Mouse (Mus musculus) hindbrain, embryonic 12.5 days (tissue): ENCODE results near the gene Pgap2. TPM values are rescaled to one million over a fixed set of nuclear protein-coding genes. Genes with fewer than 3 reads are reported as not detected.

Source experiments
- ATAC-seq: fragments of 200-750 bp; cut with Nextera tagmentation; 2 replicates; pipeline ENCODE4 v1.8.0; 2017; ENCODE audit warnings: moderate TSS enrichment; ENCODE audit not compliant: low FRiP score
- H3K27ac ChIP-seq: fragments of 300-500 bp; sonication (generic); 2 replicates; pipeline ENCODE4 v1.5.1; 2016; ENCODE audit warnings: mild to moderate bottlenecking
- H3K27me3 ChIP-seq: fragments of 300-500 bp; sonication (generic); 2 replicates; pipeline ENCODE4 v1.6.1; 2016; ENCODE audit warnings: mild to moderate bottlenecking
- H3K36me3 ChIP-seq: fragments of 300-500 bp; sonication (generic); 2 replicates; pipeline ENCODE4 v1.6.1; 2016; ENCODE audit warnings: mild to moderate bottlenecking
- H3K4me1 ChIP-seq: fragments of 300-500 bp; sonication (generic); 2 replicates; pipeline ENCODE4 v1.6.1; 2016
- H3K4me2 ChIP-seq: fragments of 300-500 bp; sonication (generic); replicated peaks from 2 replicates; pipeline ENCODE4 v1.6.1; 2016; ENCODE audit warnings: mild to moderate bottlenecking
- H3K4me3 ChIP-seq: fragments of 300-500 bp; sonication (generic); 2 replicates; pipeline ENCODE4 v1.5.1; 2016; ENCODE audit warnings: mild to moderate bottlenecking
- H3K9ac ChIP-seq: fragments of 300-500 bp; sonication (generic); 2 replicates; pipeline ENCODE4 v1.6.1; 2016; ENCODE audit warnings: mild to moderate bottlenecking, moderate library complexity
- H3K9me3 ChIP-seq: fragments of 300-500 bp; sonication (generic); replicated peaks from 2 replicates; pipeline ENCODE4 v1.6.1; 2016; ENCODE audit warnings: mild to moderate bottlenecking
- WGBS: fragments of 180-500 bp; shearing (Covaris S2); methylation state at CpG from one replicate; pipeline ENCODE4 v1.1.7; 2016; 5-methylcytosine and 5-hydroxymethylcytosine counted together
- polyA plus RNA-seq: library from polyadenylated mRNA; unstranded; fragments of >200 nt; fragmentation: Nextera tagmentation; extraction: Ambion mirVana; gene quantifications from 2 replicates; pipeline ENCODE4 v1.2.1, GENCODE M21; 2016

Pgap2 gene
- polyA plus RNA-seq, 1 experiment from 2014 or later = 61.0 TPM

GRCm38 (mm10) chr7:102222336-102222735 lies 12.3 kb downstream of the Pgap2 start:
- no peak overlapping the region for H3K27ac ChIP-seq
- ATAC-seq = peak; percentile 70
- under 1% methylated on average over 9 of the region's 13 CpGs for WGBS
- H3K4me3 ChIP-seq = peak overlapping the region; percentile 65
- no peaks in the 10 kb centered on the region for H3K36me3 ChIP-seq
- H3K4me2 ChIP-seq = peak overlapping the region; percentile 82
- peaks cover 2% of the 10 kb centered on the region; the same call in 1 of the 2 replicates for H3K4me1 ChIP-seq
- no peaks in the 10 kb centered on the region for H3K27me3 ChIP-seq
- H3K9me3 ChIP-seq = no peaks in the 10 kb centered on the region
- H3K9ac ChIP-seq = peak overlapping the region; percentile 75; the same call in 1 of the 2 replicates

DNA sequence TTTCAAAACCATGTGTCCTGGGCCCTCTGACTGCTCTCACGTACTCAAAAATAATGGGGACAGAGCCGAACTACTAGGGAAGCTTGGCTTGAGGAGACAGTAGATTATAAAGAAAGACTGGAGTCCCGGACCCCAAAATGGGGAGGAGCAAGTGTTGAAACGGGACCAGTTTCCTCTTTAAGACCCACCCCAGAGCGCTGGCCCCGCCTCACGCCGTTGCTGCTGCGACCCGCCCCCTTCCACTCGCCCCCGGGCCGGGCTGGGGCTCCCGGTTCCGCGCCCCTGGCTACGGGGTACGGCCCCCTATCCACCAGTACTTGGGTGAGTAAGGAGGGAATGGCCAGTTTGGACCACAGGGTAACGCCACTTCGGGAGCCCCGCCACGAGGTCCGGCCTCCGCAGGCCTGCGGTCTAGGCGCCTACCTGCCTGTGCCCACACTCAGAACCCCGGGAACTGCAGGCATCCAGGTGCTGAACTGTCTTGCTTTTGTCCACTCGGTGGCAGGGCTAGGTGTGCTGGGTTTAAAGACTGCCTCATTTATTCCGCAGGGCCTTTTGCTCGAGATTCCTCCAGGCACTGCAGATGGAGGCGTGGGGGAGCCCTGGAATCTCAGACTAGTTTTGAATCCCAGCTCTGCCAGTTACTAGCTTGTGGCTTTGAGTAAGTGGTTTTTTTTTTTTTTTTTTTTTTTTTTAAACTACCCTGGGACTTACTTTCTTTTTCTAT lies 13.0 kb downstream of the Pgap2 start:
- H3K9me3 ChIP-seq = no peaks in the 10 kb centered on the region
- H3K9ac ChIP-seq = peak overlapping the region; percentile 75
- H3K4me1 ChIP-seq = peaks cover 2% of the 10 kb centered on the region; the same call in 1 of the 2 replicates
- H3K4me2 ChIP-seq = peak overlapping the region; percentile 82
- peak overlapping the region; percentile 57; the same call in 1 of the 2 replicates for H3K27ac ChIP-seq
- WGBS = 2% methylated on average over 24 of the region's 31 CpGs
- peak; percentile 81 for ATAC-seq
- H3K36me3 ChIP-seq = 0 out of 2 replicates have a peak, but pooled peaks cover 2% of the 10 kb centered on the region
- no peaks in the 10 kb centered on the region for H3K27me3 ChIP-seq
- peak overlapping the region; percentile 65 for H3K4me3 ChIP-seq

- H3K4me3 ChIP-seq = no peak overlapping the region
- H3K36me3 ChIP-seq = peaks cover 5% of the 10 kb centered on the region; the same call in 1 of the 2 replicates
- 0 out of 2 replicates have a peak, but pooled peaks cover 3% of the 10 kb centered on the region for H3K9me3 ChIP-seq
- 0 out of 2 replicates have a peak overlapping the region, but pooled peaks have one; percentile 82 for H3K4me2 ChIP-seq
- no peak overlapping the region for H3K9ac ChIP-seq
- peaks cover 2% of the 10 kb centered on the region; the same call in 1 of the 2 replicates for H3K4me1 ChIP-seq
- H3K27me3 ChIP-seq = no peaks in the 10 kb centered on the region
- no peak for ATAC-seq
- WGBS = 94% methylated on average over 5 of the region's 5 CpGs
- H3K27ac ChIP-seq = no peak overlapping the region
Observed at GRCm38 (mm10) chr7:102223883-102224738, 14.1 kb downstream of the Pgap2 start.

DNA sequence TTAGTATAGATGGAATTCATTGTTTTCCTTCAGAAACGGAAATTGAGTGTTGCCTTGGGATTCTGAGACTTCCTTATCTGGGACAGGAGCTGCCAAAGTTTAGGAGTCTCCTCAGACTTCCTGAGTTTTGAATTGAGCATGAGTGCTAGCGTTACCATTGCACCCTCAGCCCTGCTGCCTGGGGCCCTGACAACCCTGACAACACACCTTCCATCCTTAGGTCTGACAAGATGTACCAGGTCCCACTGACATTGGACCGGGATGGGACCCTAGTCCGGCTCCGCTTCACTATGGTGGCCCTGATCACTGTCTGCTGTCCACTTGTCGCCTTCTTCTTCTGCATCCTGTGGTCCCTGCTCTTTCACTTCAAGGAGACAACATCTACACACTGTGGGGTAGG lies 16.0 kb downstream of the Pgap2 start:
- Histone ChIP-seq H3K4me2 (no peak overlapping the region), H3K27ac (no peak overlapping the region), H3K9me3 (0 out of 2 replicates have a peak, but pooled peaks cover 5% of the 10 kb centered on the region), H3K9ac (no peak overlapping the region), H3K36me3 (peaks cover 11% of the 10 kb centered on the region; the same call in 1 of the 2 replicates), H3K27me3 (no peaks in the 10 kb centered on the region), H3K4me1 (peaks cover 2% of the 10 kb centered on the region; the same call in 1 of the 2 replicates), H3K4me3 (no peak overlapping the region)
- no peak for ATAC-seq
- WGBS = 92% methylated on average over 6 of the region's 6 CpGs

DNA sequence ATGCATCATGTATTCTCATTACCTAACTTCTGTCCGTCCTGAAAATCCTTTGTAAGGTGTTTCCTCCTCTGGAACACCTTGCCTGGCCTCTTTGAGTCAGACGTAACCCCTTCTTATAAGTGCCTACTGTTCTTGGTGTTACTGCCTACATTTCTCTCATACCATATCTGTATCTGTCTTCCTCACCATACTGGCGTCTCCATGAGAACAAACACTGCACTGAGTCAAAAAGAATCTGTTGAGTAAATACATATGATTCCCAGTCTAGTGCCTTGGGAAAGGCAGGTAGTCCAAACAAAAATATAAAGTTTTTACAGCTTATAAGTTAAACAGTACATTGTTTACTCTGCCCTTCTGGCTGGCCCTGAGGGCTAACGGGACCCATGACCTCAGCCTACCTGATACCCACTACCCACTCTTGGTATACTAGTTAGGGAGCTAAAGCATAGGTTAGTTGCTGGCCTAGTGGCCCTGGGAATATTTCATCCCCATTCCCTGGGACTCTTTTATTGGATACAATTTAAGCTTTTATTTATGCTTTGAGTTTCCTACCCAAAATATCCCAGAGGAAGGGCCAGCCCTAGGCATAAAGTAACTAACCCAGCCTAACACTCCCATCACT lies 18.2 kb downstream of the Pgap2 start:
- 97% methylated on average over 4 of the region's 4 CpGs for WGBS
- no peaks in the 10 kb centered on the region for H3K4me1 ChIP-seq
- H3K4me2 ChIP-seq = no peak overlapping the region
- H3K9me3 ChIP-seq = 0 out of 2 replicates have a peak, but pooled peaks cover 5% of the 10 kb centered on the region
- no peak for ATAC-seq
- H3K9ac ChIP-seq = no peak overlapping the region
- no peaks in the 10 kb centered on the region for H3K27me3 ChIP-seq
- no peak overlapping the region for H3K4me3 ChIP-seq
- H3K27ac ChIP-seq = no peak overlapping the region
- peaks cover 18% of the 10 kb centered on the region; the same call in 1 of the 2 replicates for H3K36me3 ChIP-seq

GRCm38 (mm10) chr7:102229814-102230213 lies 19.8 kb downstream of the Pgap2 start:
- peaks cover 22% of the 10 kb centered on the region; the same call in 1 of the 2 replicates for H3K36me3 ChIP-seq
- no peak overlapping the region for H3K4me3 ChIP-seq
- no peak overlapping the region for H3K9ac ChIP-seq

DNA sequence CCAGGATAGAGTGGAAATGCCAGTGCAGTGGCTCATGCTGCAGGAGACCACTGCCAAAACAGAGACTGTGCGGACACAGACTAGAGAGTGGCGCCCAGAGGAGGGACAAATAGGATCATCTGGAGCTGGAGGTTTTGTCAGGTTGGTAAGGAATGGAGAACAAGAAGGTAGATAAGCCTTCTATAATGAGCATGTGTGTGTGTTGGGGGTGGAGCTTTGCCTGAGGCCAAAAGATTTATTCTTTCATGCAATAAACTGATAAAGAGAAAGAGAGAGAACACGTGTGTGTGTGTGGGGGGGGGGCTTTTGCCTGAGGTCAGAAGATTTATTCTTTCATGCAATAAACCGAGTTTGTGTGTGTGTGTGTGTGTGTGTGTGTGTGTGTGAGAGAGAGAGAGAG lies 23.1 kb downstream of the Pgap2 start:
- Histone ChIP-seq H3K27ac (no peak overlapping the region), H3K9ac (no peak overlapping the region), H3K4me3 (no peak overlapping the region), H3K4me1 (no peaks in the 10 kb centered on the region), H3K9me3 (0 out of 2 replicates have a peak, but pooled peaks cover 5% of the 10 kb centered on the region), H3K27me3 (no peaks in the 10 kb centered on the region), H3K4me2 (no peak overlapping the region), H3K36me3 (peaks cover 42% of the 10 kb centered on the region)
- no peak for ATAC-seq
- WGBS = 85% methylated on average over 4 of the region's 4 CpGs

More at GRCm38 (mm10) chr7:102229814-102230213, 19.8 kb downstream of the Pgap2 start:
- Histone ChIP-seq H3K9me3 (0 out of 2 replicates have a peak, but pooled peaks cover 5% of the 10 kb centered on the region), H3K4me1 (no peaks in the 10 kb centered on the region), H3K4me2 (no peak overlapping the region), H3K27ac (no peak overlapping the region), H3K27me3 (no peaks in the 10 kb centered on the region)
- 92% methylated on average over 6 of the region's 6 CpGs for WGBS
- ATAC-seq = no peak

GRCm38 (mm10) chr7:102238686-102239286 lies 28.8 kb downstream of the Pgap2 start:
- 84% methylated on average over 8 of the region's 8 CpGs for WGBS
- H3K36me3 ChIP-seq = peaks cover 59% of the 10 kb centered on the region
- no peak overlapping the region for H3K27ac ChIP-seq
- H3K4me3 ChIP-seq = no peak overlapping the region
- H3K4me2 ChIP-seq = no peak overlapping the region
- H3K4me1 ChIP-seq = no peaks in the 10 kb centered on the region
- H3K9me3 ChIP-seq = no peaks in the 10 kb centered on the region
- ATAC-seq = no peak
- H3K9ac ChIP-seq = no peak overlapping the region
- no peaks in the 10 kb centered on the region for H3K27me3 ChIP-seq

DNA sequence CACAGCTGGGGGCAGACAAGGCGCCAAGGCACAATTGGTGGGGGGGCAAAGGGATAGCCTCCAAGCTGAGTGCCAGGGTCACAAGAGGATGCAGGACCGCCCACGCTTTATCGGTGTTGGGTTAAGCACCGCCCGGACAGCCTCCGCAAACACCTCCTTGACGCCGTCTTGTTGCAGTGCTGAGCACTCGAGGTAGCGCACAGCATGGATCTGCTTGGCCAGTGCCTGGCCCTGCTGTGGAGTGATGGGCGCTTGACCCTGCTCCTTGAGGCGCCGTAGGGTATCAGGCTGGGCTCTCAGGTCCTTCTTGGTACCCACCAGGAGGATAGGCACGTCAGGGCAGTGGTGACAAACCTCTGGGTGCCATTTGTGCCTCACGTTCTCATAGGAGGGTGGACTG lies 29.6 kb downstream of the Pgap2 start:
- Histone ChIP-seq H3K4me1 (no peaks in the 10 kb centered on the region), H3K36me3 (peaks cover 55% of the 10 kb centered on the region), H3K27me3 (no peaks in the 10 kb centered on the region), H3K4me3 (no peak overlapping the region), H3K9ac (no peak overlapping the region), H3K9me3 (no peaks in the 10 kb centered on the region), H3K4me2 (no peak overlapping the region), H3K27ac (no peak overlapping the region)
- ATAC-seq = no peak
- 94% methylated on average over 16 of the region's 16 CpGs for WGBS

GRCm38 (mm10) chr7:102242371-102242770 lies 32.4 kb downstream of the Pgap2 start:
- WGBS = 87% methylated on average over 5 of the region's 5 CpGs
- no peaks in the 10 kb centered on the region for H3K27me3 ChIP-seq
- ATAC-seq = no peak
- peaks cover 13% of the 10 kb centered on the region for H3K4me1 ChIP-seq
- no peak overlapping the region for H3K27ac ChIP-seq
- H3K9ac ChIP-seq = no peak overlapping the region
- no peaks in the 10 kb centered on the region for H3K9me3 ChIP-seq
- peaks cover 34% of the 10 kb centered on the region for H3K36me3 ChIP-seq
- H3K4me2 ChIP-seq = no peak overlapping the region
- H3K4me3 ChIP-seq = no peak overlapping the region

- no peak for ATAC-seq
- H3K27me3 ChIP-seq = no peaks in the 10 kb centered on the region
- no peak overlapping the region for H3K4me2 ChIP-seq
- H3K9me3 ChIP-seq = no peaks in the 10 kb centered on the region
- WGBS = 91% methylated on average over 3 of the region's 3 CpGs
- H3K4me1 ChIP-seq = peaks cover 19% of the 10 kb centered on the region
- no peak overlapping the region for H3K27ac ChIP-seq
- no peak overlapping the region for H3K9ac ChIP-seq
- H3K36me3 ChIP-seq = peaks cover 34% of the 10 kb centered on the region
- no peak overlapping the region for H3K4me3 ChIP-seq
Observed at GRCm38 (mm10) chr7:102242917-102243316, 32.9 kb downstream of the Pgap2 start.
